22 mouse cellular contexts compared by ENCODE assay signal in the genomic region with DNA sequence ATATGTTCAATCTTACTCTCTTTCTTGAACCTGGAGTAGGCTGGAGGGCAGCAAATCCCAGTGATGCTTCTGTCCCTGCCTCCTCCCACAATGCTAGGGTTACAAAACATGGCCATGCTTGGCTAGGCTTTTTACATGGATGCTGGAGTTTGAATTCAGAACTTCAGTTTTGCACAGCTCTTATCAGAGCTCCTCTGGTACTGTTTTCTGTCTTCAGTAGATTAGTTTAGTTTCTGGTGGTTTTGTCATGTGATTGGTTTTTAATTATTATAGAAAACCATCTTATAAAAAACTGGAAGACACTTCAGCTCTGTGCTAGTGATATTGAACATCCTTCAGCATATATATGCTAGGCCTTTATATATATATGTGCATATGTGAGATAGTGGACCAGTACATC. TPM values are rescaled to one million over a fixed set of nuclear protein-coding genes. Genes with fewer than 3 reads are reported as not detected.
A peak's percentile ranks its signal among the peaks of the same experiment; 100 is the strongest.
DNase-seq lines count a peak whose midpoint lies in the region; ATAC-seq and TF ChIP-seq lines count a peak whose summit lies in the region.
"Had no signal": no experiment of that assay in that cellular context is flagged by ENCODE, and none has a peak within 500 bp of the region (broad histone marks: within the 10 kb centered on the region; RNA-seq: fewer than 3 reads in every experiment).

No protein-coding gene starts in this region.

- H3K27ac ChIP-seq in ES-Bruce4 (ENCODE audit: insufficient read depth, low read length) (peak overlapping the region; percentile 0; the same call in 1 of the 2 replicates), MEL (ENCODE audit: control insufficient read depth, low read depth, low read length) (no peak overlapping the region)
- H3K27ac ChIP-seq in layer of hippocampus, adult 2 months = no peak overlapping the region
- H3K27ac ChIP-seq in hindbrain, postnatal 0 days = no peak overlapping the region
- H3K27ac ChIP-seq: embryonic facial prominence, embryonic 10.5 days; embryonic facial prominence, embryonic 12.5 days; forebrain, embryonic 13.5 days; forebrain, embryonic 15.5 days had no signal

- H3K9me3 ChIP-seq in E14TG2a.4 (ENCODE audit: low read length) (no peaks in the 10 kb centered on the region), ES-Bruce4 (replicated peaks; ENCODE audit: control insufficient read depth, insufficient read depth, low read length, poor library complexity, severe bottlenecking) (no peaks in the 10 kb centered on the region), MEL (replicated peaks; ENCODE audit: insufficient read depth, low read length) (no peaks in the 10 kb centered on the region)
- H3K9me3 ChIP-seq in hindbrain, postnatal 0 days (ENCODE audit: low read length) = no peaks in the 10 kb centered on the region
- H3K9me3 ChIP-seq: embryonic facial prominence, embryonic 10.5 days; embryonic facial prominence, embryonic 12.5 days; forebrain, embryonic 13.5 days; forebrain, embryonic 15.5 days; G1E had no signal

- H3K36me3 ChIP-seq in E14TG2a.4 (ENCODE audit: insufficient read depth, low read length) (peaks cover 45% of the 10 kb centered on the region), ES-Bruce4 (ENCODE audit: control insufficient read depth, insufficient read depth, low read length, poor library complexity, severe bottlenecking) (peaks cover 15% of the 10 kb centered on the region), MEL (ENCODE audit: control insufficient read depth in 1 of 2, insufficient read depth in 2 of 2, low read length in 2 of 2) (peaks cover 13 to 15% of the 10 kb centered on the region in 2 experiments)
- no peaks in the 10 kb centered on the region for H3K36me3 ChIP-seq in hindbrain, postnatal 0 days (ENCODE audit: insufficient read depth, low read length)

- H3K4me3 ChIP-seq in E14TG2a.4 (replicated peaks; ENCODE audit: low read length) (peak overlapping the region; percentile 65), ES-Bruce4 (ENCODE audit: low read depth, low read length) (no peak overlapping the region), MEL (ENCODE audit: control insufficient read depth in 1 of 2, insufficient read depth in 1 of 2, low read depth in 2 of 2, low read length in 2 of 2) (no peak overlapping the region)
- H3K4me3 ChIP-seq in layer of hippocampus, adult 2 months = no peak overlapping the region
- H3K4me3 ChIP-seq in hindbrain, postnatal 0 days (ENCODE audit: low read length) = no peak overlapping the region
- H3K4me3 ChIP-seq: embryonic facial prominence, embryonic 10.5 days; embryonic facial prominence, embryonic 12.5 days; forebrain, embryonic 13.5 days; forebrain, embryonic 15.5 days had no signal

- TF ChIP-seq POLR2A in ES-Bruce4 (IDR thresholded peaks at IDR 0.05; ENCODE audit: insufficient read depth, low read length) = no peak
- no peak for TF ChIP-seq POLR2A in MEL (IDR thresholded peaks at IDR 0.05; ENCODE audit: control insufficient read depth in 1 of 2, insufficient read depth in 1 of 2, low read depth in 1 of 2, low read length in 2 of 2, poor library complexity in 1 of 2)

- ATAC-seq in megakaryocyte progenitor cell, adult 5-6 weeks (replicated peaks; ENCODE audit: poor library complexity) = peak; percentile 44
- ATAC-seq in hindbrain, postnatal 0 days = no peak
- ATAC-seq: forebrain, embryonic 13.5 days; forebrain, embryonic 15.5 days; forebrain, postnatal 0 days had no signal

- H3K9ac ChIP-seq in ES-Bruce4 (ENCODE audit: low read depth, poor library complexity, severe bottlenecking) (no peak overlapping the region), MEL (ENCODE audit: control insufficient read depth, low read depth, low read length, poor library complexity, severe bottlenecking) (no peak overlapping the region)
- H3K9ac ChIP-seq in hindbrain, postnatal 0 days (replicated peaks; ENCODE audit: low read length) = no peak overlapping the region
- H3K9ac ChIP-seq: embryonic facial prominence, embryonic 12.5 days; forebrain, embryonic 13.5 days; forebrain, embryonic 15.5 days; forebrain, postnatal 0 days had no signal

- no peak for TF ChIP-seq CTCF in E14TG2a.4 (conservative IDR thresholded peaks at IDR 0.05; ENCODE audit: low read length)
- no peak for TF ChIP-seq CTCF in ES-Bruce4 (IDR thresholded peaks at IDR 0.05; ENCODE audit: low read depth, low read length)
- TF ChIP-seq CTCF in MEL (IDR thresholded peaks at IDR 0.05 in 2 of 3, conservative IDR thresholded peaks at IDR 0.05 in 1 of 3; ENCODE audit: control insufficient read depth in 1 of 3, insufficient read depth in 1 of 3, low read depth in 2 of 3, low read length in 3 of 3, poor library complexity in 1 of 3, severe bottlenecking in 1 of 3) = no peak
- no peak for TF ChIP-seq CTCF in layer of hippocampus, adult 2 months (conservative IDR thresholded peaks at IDR 0.05)
- TF ChIP-seq CTCF in hindbrain, postnatal 0 days (IDR thresholded peaks at IDR 0.05; ENCODE audit: low read depth) = no peak

- peak; percentile 32 for DNase-seq in MEL (ENCODE audit: low read depth, low spot score)
- no peak for DNase-seq in kidney, adult 9 months
- no peak for DNase-seq in cerebellum, postnatal 14 days
- DNase-seq in layer of hippocampus, adult 2 months (ENCODE audit: low spot score in 2 of 2) = no peak
- DNase-seq in hindbrain, postnatal 0 days (ENCODE audit: low spot score) = no peak
- DNase-seq: adrenal gland, adult 2 months; adrenal gland, postnatal 10 days; adrenal gland, postnatal 25 days; cerebellum, adult 11-12 months; cerebellum, adult 2 months; cerebellum, adult 9-10 months; cerebellum, postnatal 10 days; cerebellum, postnatal 36 days; forebrain, postnatal 0 days had no signal

- no peaks in the 10 kb centered on the region for H3K27me3 ChIP-seq in E14TG2a.4 (ENCODE audit: insufficient read depth, low read length)
- H3K27me3 ChIP-seq in ES-Bruce4 (ENCODE audit: control insufficient read depth, insufficient read depth, low read length, poor library complexity, severe bottlenecking) = no peaks in the 10 kb centered on the region
- H3K27me3 ChIP-seq in MEL (ENCODE audit: control insufficient read depth in 1 of 2, insufficient read depth in 2 of 2, low read length in 2 of 2) = no peaks in the 10 kb centered on the region
- no peaks in the 10 kb centered on the region for H3K27me3 ChIP-seq in hindbrain, postnatal 0 days (ENCODE audit: insufficient read depth, low read length)
- H3K27me3 ChIP-seq: embryonic facial prominence, embryonic 12.5 days; forebrain, embryonic 13.5 days; forebrain, embryonic 15.5 days had no signal

- TF ChIP-seq EP300 in ES-Bruce4 (IDR thresholded peaks at IDR 0.05; ENCODE audit: insufficient read depth, low read depth, low read length) (no peak), MEL (IDR thresholded peaks at IDR 0.05; ENCODE audit: low read depth in 1 of 2, low read length in 2 of 2) (peak; percentile 61; a peak in 2 of 4 replicates)

- no peak for TF ChIP-seq RAD21 in MEL (IDR thresholded peaks at IDR 0.05; ENCODE audit: low read depth, low read length)

- H3K4me2 ChIP-seq in hindbrain, postnatal 0 days (ENCODE audit: low read depth, low read length) = no peak overlapping the region
- H3K4me2 ChIP-seq: embryonic facial prominence, embryonic 12.5 days; forebrain, embryonic 13.5 days; forebrain, embryonic 15.5 days had no signal

- H3K79me2 ChIP-seq in MEL (ENCODE audit: control insufficient read depth, insufficient read depth, low read length, poor library complexity) = peaks cover 26% of the 10 kb centered on the region; the same call in 1 of the 2 replicates

- H3K4me1 ChIP-seq in E14TG2a.4 (replicated peaks; ENCODE audit: low read depth, low read length) (peaks cover 70% of the 10 kb centered on the region), ES-Bruce4 (ENCODE audit: control insufficient read depth, insufficient read depth, low read length) (no peaks in the 10 kb centered on the region), MEL (ENCODE audit: control insufficient read depth in 1 of 2, insufficient read depth in 2 of 2, low read length in 2 of 2) (peaks cover 16% of the 10 kb centered on the region in 2 experiments)
- H3K4me1 ChIP-seq in hindbrain, postnatal 0 days (ENCODE audit: insufficient read depth, low read length) = no peaks in the 10 kb centered on the region
- H3K4me1 ChIP-seq: embryonic facial prominence, embryonic 12.5 days; forebrain, embryonic 15.5 days had no signal

TF ChIP-seq in MEL, 35 proteins besides CTCF, POLR2A, EP300 and RAD21:
- TF ChIP-seq ZNF384 (IDR thresholded peaks at IDR 0.05; ENCODE audit: low read depth, low read length) (no peak), POLR2AphosphoS5 (IDR thresholded peaks at IDR 0.05; ENCODE audit: borderline replicate concordance, low read depth, low read length) (no peak), GABPA (IDR thresholded peaks at IDR 0.05; ENCODE audit: low read depth, low read length) (no peak), USF1 (IDR thresholded peaks at IDR 0.05; ENCODE audit: low read depth, low read length) (peak; percentile 78), NRF1 (IDR thresholded peaks at IDR 0.05; ENCODE audit: insufficient read depth, low read depth, low read length, poor library complexity, severe bottlenecking) (no peak), NELFE (IDR thresholded peaks at IDR 0.05; ENCODE audit: low read depth, low read length) (no peak), HCFC1 (IDR thresholded peaks at IDR 0.05; ENCODE audit: low read depth, low read length) (no peak), MYC (IDR thresholded peaks at IDR 0.05; ENCODE audit: low read depth, low read length) (no peak), TBP (IDR thresholded peaks at IDR 0.05; ENCODE audit: low read depth, low read length) (no peak), TCF12 (IDR thresholded peaks at IDR 0.05; ENCODE audit: low read depth, low read length) (peak; percentile 54; the same call in 1 of the 2 replicates), MEF2A (IDR thresholded peaks at IDR 0.05; ENCODE audit: extremely low read depth, insufficient replicate concordance, low read depth, low read length, poor library complexity, severe bottlenecking) (no peak), GATA1 (IDR thresholded peaks at IDR 0.05; ENCODE audit: low read depth, low read length) (peak; percentile 54), ZKSCAN1 (IDR thresholded peaks at IDR 0.05; ENCODE audit: low read depth, low read length) (no peak), KAT2A (conservative IDR thresholded peaks at IDR 0.05; ENCODE audit: low read depth, low read length) (no peak)

RNA-seq across cellular contexts. Expression of a gene that starts 19.6 kb away (rescaled TPM):
- polyA plus RNA-seq in ES-Bruce4 (2011; ENCODE audit: insufficient read depth, insufficient read length, low read depth, missing spikeins) (67.5 and 86.3 TPM in 2 replicates), MEL (2012; ENCODE audit: insufficient read depth in 1 of 2, insufficient read length in 2 of 2, low read depth in 1 of 2, low replicate concordance in 2 of 2, missing spikeins in 1 of 2) (1 to 10 TPM in 1 of 2 experiments, not detected in 1; 7.5 TPM)
- total RNA-seq in MEL (2012; rRNA removed) = 8.4 and 9.6 TPM in 2 replicates
- total RNA-seq in megakaryocyte progenitor cell, adult 5-6 weeks (2015) = 16.1 and 19.6 TPM in 2 replicates
- 21.9 and 22.1 TPM in 2 replicates for total RNA-seq in megakaryocyte progenitor cell, adult 5-6 weeks (2017)
- 10 to 100 TPM; 27.8 to 28.7 TPM for total RNA-seq in layer of hippocampus, adult 2 months (2021)
- total RNA-seq in hindbrain, postnatal 0 days (2014; rRNA removed) = 13.8 and 14.8 TPM in 2 replicates
- 8.2 and 9.5 TPM in 2 replicates for polyA plus RNA-seq in hindbrain, postnatal 0 days (2015; fragmentation: Nextera tagmentation; extraction: Ambion mirVana)
